Mouse (Mus musculus): ENCODE measurements around the gene Panx3.

Gene Panx3

GRCm38 (mm10) chr9:37669115-37669514 lies at the start of gene Panx3:
Gene Panx3, minus strand, starts transcription at chr9:37669235.
- no peak for DNase-seq (ENCODE audit: low read depth in 2 of 2, low spot score in 2 of 2)

GRCm38 (mm10) chr9:37716150-37716549 lies 47.1 kb upstream of the Panx3 start, which contains the start of gene Olfr160:
Gene Olfr160, minus strand, starts transcription at chr9:37716250.
- no peak for DNase-seq (ENCODE audit: low read depth in 2 of 2, low spot score in 2 of 2)

- no peak for DNase-seq (ENCODE audit: low read depth in 2 of 2, low spot score in 2 of 2)
Observed at GRCm38 (mm10) chr9:37689970-37690686, 21.1 kb upstream of the Panx3 start.

GRCm38 (mm10) chr9:37687941-37688303 lies 18.9 kb upstream of the Panx3 start:
- DNase-seq (ENCODE audit: low read depth in 2 of 2, low spot score in 2 of 2): no peak

GRCm38 (mm10) chr9:37687288-37687940 lies 18.4 kb upstream of the Panx3 start:
- DNase-seq (ENCODE audit: low read depth in 2 of 2, low spot score in 2 of 2): no peak

- no peak for DNase-seq (ENCODE audit: low read depth in 2 of 2, low spot score in 2 of 2)
Observed at GRCm38 (mm10) chr9:37681123-37681522, 12.1 kb upstream of the Panx3 start.

GRCm38 (mm10) chr9:37675287-37675686 lies 6.3 kb upstream of the Panx3 start:
- DNase-seq (ENCODE audit: low read depth in 2 of 2, low spot score in 2 of 2): no peak

GRCm38 (mm10) chr9:37670261-37670660 lies 1.2 kb upstream of the Panx3 start:
- no peak for DNase-seq (ENCODE audit: low read depth in 2 of 2, low spot score in 2 of 2)

GRCm38 (mm10) chr9:37669678-37670077 lies 643 bp upstream of the Panx3 start:
- no peak for DNase-seq (ENCODE audit: low read depth in 2 of 2, low spot score in 2 of 2)

GRCm38 (mm10) chr9:37666045-37666444 lies 3.0 kb downstream of the Panx3 start:
- DNase-seq (ENCODE audit: low read depth in 2 of 2, low spot score in 2 of 2): no peak

- no peak for DNase-seq (ENCODE audit: low read depth in 2 of 2, low spot score in 2 of 2)
Observed at GRCm38 (mm10) chr9:37664604-37665003, 4.4 kb downstream of the Panx3 start.

- no peak for DNase-seq (ENCODE audit: low read depth in 2 of 2, low spot score in 2 of 2)
Observed at GRCm38 (mm10) chr9:37663210-37663609, 5.8 kb downstream of the Panx3 start.

GRCm38 (mm10) chr9:37659413-37659812 lies 9.6 kb downstream of the Panx3 start:
- no peak for DNase-seq (ENCODE audit: low read depth in 2 of 2, low spot score in 2 of 2)

GRCm38 (mm10) chr9:37656931-37657481 lies 12.0 kb downstream of the Panx3 start, which contains the start of gene Tbrg1:
Gene Tbrg1, minus strand, starts transcription at chr9:37657312.
- DNase-seq (ENCODE audit: low read depth in 2 of 2, low spot score in 2 of 2): peak; percentile 38 to 52

GRCm38 (mm10) chr9:37656439-37656881 lies 12.6 kb downstream of the Panx3 start:
- peak in 1 of 2 experiments; percentile 37 for DNase-seq (ENCODE audit: low read depth in 2 of 2, low spot score in 2 of 2)

- DNase-seq (ENCODE audit: low read depth in 2 of 2, low spot score in 2 of 2): peak in 1 of 2 experiments; percentile 10
Observed at GRCm38 (mm10) chr9:37655961-37656360, 13.1 kb downstream of the Panx3 start.

GRCm38 (mm10) chr9:37653836-37654235 lies 15.2 kb downstream of the Panx3 start:
- DNase-seq (ENCODE audit: low read depth in 2 of 2, low spot score in 2 of 2): no peak

- DNase-seq (ENCODE audit: low read depth in 2 of 2, low spot score in 2 of 2): no peak
Observed at GRCm38 (mm10) chr9:37650639-37651038, 18.4 kb downstream of the Panx3 start.

GRCm38 (mm10) chr9:37646246-37646645 lies 22.8 kb downstream of the Panx3 start:
- DNase-seq (ENCODE audit: low read depth in 2 of 2, low spot score in 2 of 2): no peak

GRCm38 (mm10) chr9:37638721-37639120 lies 30.3 kb downstream of the Panx3 start:
- DNase-seq (ENCODE audit: low read depth in 2 of 2, low spot score in 2 of 2): no peak

- DNase-seq (ENCODE audit: low read depth in 2 of 2, low spot score in 2 of 2): no peak
Observed at GRCm38 (mm10) chr9:37636800-37637542, 32.1 kb downstream of the Panx3 start.

All from CD8-positive naive resting alpha-beta T cell, adult 2 months (primary cell).